Mouse (Mus musculus): Measurements from ENCODE around the gene Ssbp2. TPM values are rescaled to one million over a fixed set of nuclear protein-coding genes. Genes with fewer than 3 reads are reported as not detected.

Ssbp2 gene
- 96.8 and 100 TPM in 2 replicates for polyA plus RNA-seq (2015; fragmentation: Nextera tagmentation; extraction: Ambion mirVana)

DNA sequence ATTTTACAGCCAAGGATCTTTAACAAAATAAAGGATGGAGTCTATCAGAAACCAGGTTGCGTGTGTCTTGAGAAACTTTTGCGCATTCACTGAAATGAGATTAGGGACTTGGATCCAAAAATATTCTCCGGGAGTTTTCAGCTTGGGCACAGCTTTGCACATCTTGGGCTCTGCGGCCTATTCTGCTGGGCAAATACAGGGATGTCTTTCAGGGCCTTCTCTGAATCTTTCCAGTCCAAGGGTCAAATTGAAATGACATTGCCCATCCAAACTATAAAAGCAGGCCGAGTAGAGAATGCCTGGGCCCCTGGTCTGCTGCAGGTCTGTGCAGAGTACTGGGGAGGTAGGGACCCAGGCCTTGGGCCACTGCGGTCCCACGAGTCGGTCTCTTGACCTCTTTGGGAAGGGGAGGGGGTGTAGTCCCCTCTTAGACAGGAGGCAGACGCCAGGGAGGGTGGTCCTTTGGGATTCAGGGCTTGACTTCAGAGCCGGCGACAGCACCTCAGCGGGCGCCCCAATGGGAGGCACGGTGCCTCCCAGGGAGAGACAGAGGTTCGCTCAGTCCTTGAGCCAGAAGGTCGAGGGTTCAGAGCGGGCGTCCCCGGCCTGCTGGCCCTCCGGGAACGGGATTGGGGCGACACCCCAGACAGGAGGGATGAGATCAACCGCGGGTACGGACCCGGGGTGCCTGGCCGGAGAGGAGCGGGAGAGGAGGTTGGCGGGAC, at the start of gene Ssbp2:
Gene Ssbp2, plus strand, starts transcription at position 388 of the 725 bp plus-strand sequence.
- Histone ChIP-seq H3K9ac (peak within 1 kb of the TSS; percentile 94), H3K9me3 (replicated peaks) (no peaks in the 10 kb centered on the region), H3K4me2 (peak within 1 kb of the TSS; percentile 76), H3K4me3 (peak within 1 kb of the TSS; percentile 96), H3K4me1 (replicated peaks) (peaks cover 23% of the 10 kb centered on the region), H3K36me3 (no peaks in the 10 kb centered on the region), H3K27me3 (no peaks in the 10 kb centered on the region), H3K27ac (peak within 1 kb of the TSS; percentile 97)
- ATAC-seq (replicated peaks; ENCODE audit: insufficient number of reproducible peaks, insufficient read depth, low FRiP score, low read depth) = peak; percentile 47
- WGBS = 9% methylated on average over 27 of the region's 29 CpGs

DNA sequence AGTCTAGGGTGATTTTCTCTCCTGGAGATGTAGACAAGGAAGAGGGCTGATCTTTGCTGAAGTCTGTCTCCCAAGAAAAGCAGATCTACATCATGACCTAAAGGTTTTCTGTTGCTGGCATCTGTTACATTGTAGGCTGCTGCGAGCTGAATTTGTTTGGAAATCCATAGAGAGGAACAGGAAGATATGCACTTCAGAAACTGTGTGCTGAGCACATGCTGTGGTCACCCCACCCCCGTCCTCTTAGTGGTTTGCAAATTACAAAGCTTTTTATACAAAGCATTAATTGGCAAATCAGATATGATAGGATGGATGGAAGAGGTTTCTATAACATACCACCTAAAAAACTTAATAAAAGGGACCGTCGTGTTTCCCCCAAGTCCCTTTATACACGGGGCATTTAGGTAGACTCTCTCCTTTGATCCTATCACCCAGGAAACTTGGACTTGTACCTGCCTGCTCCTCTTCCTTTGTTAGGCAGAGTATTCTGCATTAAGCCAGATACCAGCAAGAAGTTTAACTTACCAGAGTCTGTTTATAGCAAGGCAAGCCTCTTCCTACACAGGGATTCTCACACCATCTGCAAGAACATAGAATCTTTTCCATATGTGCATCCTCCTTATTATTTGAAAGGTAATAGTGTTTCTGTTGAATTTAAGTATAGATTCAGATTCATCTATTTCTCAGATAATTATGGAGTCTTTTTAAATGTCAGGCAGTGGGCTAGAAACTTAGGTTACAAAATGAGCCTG, 46.2 kb upstream of the Ssbp2 start:
- no peaks in the 10 kb centered on the region for H3K27me3 ChIP-seq
- no peak for ATAC-seq (replicated peaks; ENCODE audit: insufficient number of reproducible peaks, insufficient read depth, low FRiP score, low read depth)
- no peak overlapping the region for H3K4me2 ChIP-seq
- H3K4me3 ChIP-seq = no peak overlapping the region
- no peak overlapping the region for H3K27ac ChIP-seq
- WGBS = 80% methylated on average over 5 of the region's 5 CpGs
- no peaks in the 10 kb centered on the region for H3K36me3 ChIP-seq
- H3K9ac ChIP-seq = no peak overlapping the region
- H3K4me1 ChIP-seq (replicated peaks) = no peaks in the 10 kb centered on the region; the same call in 1 of the 2 replicates
- H3K9me3 ChIP-seq (replicated peaks) = no peaks in the 10 kb centered on the region

DNA sequence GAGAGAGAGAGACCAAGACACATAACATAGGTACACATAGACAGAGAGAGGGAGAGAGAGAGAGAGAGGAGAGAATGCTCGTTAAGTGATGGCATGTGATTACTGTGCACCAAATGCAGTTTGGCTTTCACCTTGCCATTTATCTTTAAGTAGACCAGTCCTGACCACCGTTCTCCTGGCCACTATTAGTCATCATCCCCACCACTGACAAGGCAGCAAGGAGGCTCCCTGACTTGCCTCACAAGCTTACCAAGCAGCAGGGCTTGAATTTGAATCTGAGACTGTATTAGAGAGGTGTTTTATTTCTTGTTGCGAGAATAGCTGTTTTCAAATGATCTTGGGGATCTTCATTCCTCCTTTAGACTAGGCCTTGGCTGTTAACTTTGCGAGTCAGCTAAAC, 44.2 kb upstream of the Ssbp2 start:
- H3K36me3 ChIP-seq = no peaks in the 10 kb centered on the region
- no peak for ATAC-seq (replicated peaks; ENCODE audit: insufficient number of reproducible peaks, insufficient read depth, low FRiP score, low read depth)
- H3K27me3 ChIP-seq = no peaks in the 10 kb centered on the region
- H3K4me3 ChIP-seq = no peak overlapping the region
- no peaks in the 10 kb centered on the region; the same call in 1 of the 2 replicates for H3K4me1 ChIP-seq (replicated peaks)
- H3K4me2 ChIP-seq = no peak overlapping the region
- WGBS = 65% methylated on average over 4 of the region's 4 CpGs
- H3K9me3 ChIP-seq (replicated peaks) = no peaks in the 10 kb centered on the region
- H3K9ac ChIP-seq = no peak overlapping the region
- H3K27ac ChIP-seq = no peak overlapping the region

DNA sequence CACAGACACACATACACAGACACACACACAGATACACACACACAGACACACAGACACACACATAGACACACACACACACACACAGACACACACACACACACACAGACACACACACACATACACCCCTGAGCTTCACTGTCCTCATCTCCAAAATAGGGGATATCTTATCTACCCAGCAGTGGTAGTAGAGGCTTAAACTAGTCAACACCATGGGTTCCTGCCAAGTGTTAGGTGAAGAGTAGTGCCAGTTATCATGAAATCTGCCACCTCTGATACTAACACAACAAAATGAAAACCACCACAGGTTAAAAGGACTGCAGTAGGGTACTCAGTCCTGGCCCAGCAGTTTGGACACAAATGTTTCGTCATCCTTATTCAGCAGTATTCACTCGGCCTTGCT, 43.4 kb upstream of the Ssbp2 start:
- no peak overlapping the region for H3K4me3 ChIP-seq
- ATAC-seq (replicated peaks; ENCODE audit: insufficient number of reproducible peaks, insufficient read depth, low FRiP score, low read depth) = no peak
- no peaks in the 10 kb centered on the region for H3K36me3 ChIP-seq
- peaks cover 4% of the 10 kb centered on the region for H3K4me1 ChIP-seq (replicated peaks)
- H3K27ac ChIP-seq = no peak overlapping the region
- 62% methylated on average over 2 of the region's 2 CpGs for WGBS
- H3K9ac ChIP-seq = no peak overlapping the region
- H3K27me3 ChIP-seq = no peaks in the 10 kb centered on the region
- no peak overlapping the region for H3K4me2 ChIP-seq
- no peaks in the 10 kb centered on the region for H3K9me3 ChIP-seq (replicated peaks)

DNA sequence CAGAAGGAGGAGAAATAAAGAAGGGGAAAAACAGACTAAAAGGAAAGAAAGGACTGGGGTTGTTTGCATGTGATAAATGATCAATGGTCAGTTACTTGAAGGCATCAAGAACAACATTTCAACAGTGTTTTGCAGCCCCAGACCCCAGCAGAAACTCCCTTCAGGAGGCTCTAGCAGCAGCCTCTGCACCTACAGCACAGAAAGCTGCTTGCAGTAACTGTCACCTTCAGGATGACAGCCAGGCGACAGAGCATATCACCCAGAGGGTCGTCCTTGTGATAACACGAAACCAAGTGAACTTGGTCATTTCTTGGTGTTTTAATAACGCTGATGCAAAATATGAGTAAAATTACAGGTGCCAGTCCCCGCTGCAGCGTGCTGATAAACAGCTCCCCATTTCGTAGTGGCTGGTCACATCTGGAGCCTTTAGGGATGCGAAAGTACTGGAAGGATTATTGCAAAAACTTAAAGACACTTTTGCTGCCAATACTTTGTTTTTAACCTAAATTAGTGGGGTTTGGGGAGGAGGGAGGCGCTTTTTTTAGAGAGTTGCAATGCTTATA, 38.6 kb upstream of the Ssbp2 start:
- H3K4me2 ChIP-seq = peak overlapping the region; percentile 9; the same call in 1 of the 2 replicates
- peaks cover 5% of the 10 kb centered on the region for H3K4me1 ChIP-seq (replicated peaks)
- H3K4me3 ChIP-seq = no peak overlapping the region
- H3K9ac ChIP-seq = no peak overlapping the region
- no peaks in the 10 kb centered on the region for H3K27me3 ChIP-seq
- no peaks in the 10 kb centered on the region for H3K9me3 ChIP-seq (replicated peaks)
- 14% methylated on average over 9 of the region's 9 CpGs for WGBS
- H3K27ac ChIP-seq = no peak overlapping the region
- H3K36me3 ChIP-seq = no peaks in the 10 kb centered on the region
- ATAC-seq (replicated peaks; ENCODE audit: insufficient number of reproducible peaks, insufficient read depth, low FRiP score, low read depth) = no peak

DNA sequence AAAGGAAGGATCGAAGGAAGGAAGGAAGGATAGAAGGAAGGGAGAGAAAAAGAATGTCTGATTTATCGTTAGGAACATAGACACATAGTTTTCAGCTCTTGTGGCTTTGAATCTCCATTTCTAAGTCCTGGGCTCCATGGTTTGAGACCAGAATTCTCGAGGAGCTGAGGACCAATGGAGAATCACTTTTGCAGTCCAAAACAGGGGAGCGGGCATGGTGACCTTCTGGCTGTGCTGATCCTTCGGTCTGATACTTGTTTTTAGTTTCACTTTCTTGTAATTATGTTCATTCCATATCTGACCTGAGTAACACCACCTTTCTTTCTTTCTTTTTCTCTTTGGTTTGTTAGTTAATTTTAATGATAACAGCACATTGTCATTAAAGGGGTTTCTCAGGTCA, 29.2 kb upstream of the Ssbp2 start:
- no peak overlapping the region for H3K27ac ChIP-seq
- no peaks in the 10 kb centered on the region for H3K4me1 ChIP-seq (replicated peaks)
- no peak overlapping the region for H3K4me3 ChIP-seq
- no peak for ATAC-seq (replicated peaks; ENCODE audit: insufficient number of reproducible peaks, insufficient read depth, low FRiP score, low read depth)
- H3K4me2 ChIP-seq = no peak overlapping the region
- no peak overlapping the region for H3K9ac ChIP-seq
- 68% methylated on average over 5 of the region's 5 CpGs for WGBS
- no peaks in the 10 kb centered on the region for H3K36me3 ChIP-seq
- no peaks in the 10 kb centered on the region for H3K27me3 ChIP-seq
- no peaks in the 10 kb centered on the region for H3K9me3 ChIP-seq (replicated peaks)

DNA sequence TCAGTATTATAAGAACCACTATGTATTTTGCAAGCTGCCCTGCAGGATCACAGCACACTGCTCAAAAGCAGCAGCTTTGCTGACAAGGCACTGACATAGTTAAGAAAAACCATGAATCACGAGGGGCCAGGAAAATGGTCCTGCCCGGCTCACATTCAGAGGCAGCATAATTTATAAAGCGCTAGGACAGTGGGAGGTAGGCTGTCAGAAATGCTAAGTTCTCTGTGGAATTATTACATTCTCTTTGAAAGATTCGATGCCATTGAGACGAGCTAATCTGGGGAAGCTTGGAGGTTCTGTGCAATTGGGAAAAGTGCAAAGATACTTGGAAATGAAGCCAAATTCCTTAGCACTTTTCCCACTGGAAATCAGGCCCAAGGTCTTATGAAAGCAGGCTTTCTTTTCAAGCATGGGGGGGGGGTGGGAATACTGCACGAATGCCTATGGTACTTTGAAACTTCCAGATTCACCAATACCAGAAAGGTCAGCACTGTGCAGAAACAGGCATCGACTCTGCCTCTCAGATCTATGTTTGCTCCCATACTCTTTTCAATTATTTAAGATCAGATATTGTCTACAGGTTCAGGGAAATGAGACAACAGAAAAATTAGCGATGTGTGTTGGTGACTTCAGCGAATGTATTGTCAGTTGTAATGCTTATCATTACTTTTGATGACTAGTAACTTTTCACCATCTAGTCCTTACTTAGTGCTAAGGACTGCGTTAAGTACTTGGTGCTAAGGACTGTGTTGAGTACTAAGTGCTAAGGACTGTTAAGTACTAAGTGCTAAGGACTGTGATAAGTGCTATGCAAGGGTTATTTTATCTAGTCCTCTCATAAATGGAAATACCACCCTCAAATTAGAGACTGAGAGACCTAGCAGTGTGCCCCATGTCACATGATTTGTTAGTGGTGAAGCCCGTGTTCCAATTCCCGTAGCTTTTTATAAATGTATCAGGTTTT, 28.4 kb upstream of the Ssbp2 start:
- H3K9ac ChIP-seq = no peak overlapping the region
- H3K27me3 ChIP-seq = no peaks in the 10 kb centered on the region
- ATAC-seq (replicated peaks; ENCODE audit: insufficient number of reproducible peaks, insufficient read depth, low FRiP score, low read depth) = no peak
- no peaks in the 10 kb centered on the region for H3K9me3 ChIP-seq (replicated peaks)
- no peaks in the 10 kb centered on the region for H3K4me1 ChIP-seq (replicated peaks)
- H3K36me3 ChIP-seq = no peaks in the 10 kb centered on the region
- peak overlapping the region; percentile 18; the same call in 1 of the 2 replicates for H3K27ac ChIP-seq
- 0 out of 2 replicates have a peak overlapping the region, but pooled peaks have one; percentile 1 for H3K4me2 ChIP-seq
- 61% methylated on average over 12 of the region's 12 CpGs for WGBS
- H3K4me3 ChIP-seq = no peak overlapping the region

DNA sequence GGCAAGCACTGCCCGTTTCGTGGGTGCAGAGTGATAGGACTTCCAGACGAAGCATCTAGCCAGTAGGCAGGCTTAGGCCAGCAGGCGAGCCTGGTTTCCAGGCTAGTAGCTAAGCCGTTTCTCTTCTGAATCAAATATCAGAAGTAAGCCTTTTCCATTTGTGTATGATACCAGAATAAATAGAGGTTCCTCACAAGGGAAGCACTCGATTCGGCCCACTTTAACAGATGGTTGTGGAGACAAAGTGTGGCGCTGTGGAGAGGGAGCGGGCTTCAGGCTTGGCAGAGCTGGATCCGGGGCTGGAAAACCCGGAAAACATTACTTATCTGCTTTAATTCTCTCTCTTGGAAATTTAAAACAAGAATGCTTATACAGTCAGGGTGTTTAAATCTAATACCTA, 27.1 kb upstream of the Ssbp2 start:
- Histone ChIP-seq H3K27ac (no peak overlapping the region), H3K9ac (no peak overlapping the region), H3K4me1 (replicated peaks) (no peaks in the 10 kb centered on the region), H3K27me3 (no peaks in the 10 kb centered on the region), H3K9me3 (replicated peaks) (no peaks in the 10 kb centered on the region), H3K4me2 (no peak overlapping the region), H3K4me3 (no peak overlapping the region), H3K36me3 (no peaks in the 10 kb centered on the region)
- ATAC-seq (replicated peaks; ENCODE audit: insufficient number of reproducible peaks, insufficient read depth, low FRiP score, low read depth) = no peak
- 75% methylated on average over 11 of the region's 11 CpGs for WGBS

DNA sequence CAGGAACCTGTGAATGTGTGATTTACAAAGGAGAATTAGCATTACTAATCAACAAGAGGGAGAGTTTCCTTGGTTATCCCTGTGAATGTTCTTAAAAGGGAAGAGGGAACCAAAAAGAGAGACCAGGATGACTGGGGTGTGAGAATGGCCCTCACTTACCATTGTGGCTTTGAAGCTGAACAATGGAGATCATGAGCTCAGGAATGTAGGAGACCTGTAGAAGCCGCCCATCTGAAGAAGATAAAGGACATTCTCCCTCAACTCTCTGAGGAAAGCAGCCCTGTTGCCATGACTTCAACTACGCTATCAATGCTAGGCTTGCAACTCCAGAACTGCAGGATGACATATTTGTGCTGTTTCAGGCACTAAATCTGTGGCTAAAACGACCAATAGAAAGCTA, 22.2 kb upstream of the Ssbp2 start:
- Histone ChIP-seq H3K4me1 (replicated peaks) (no peaks in the 10 kb centered on the region), H3K27ac (no peak overlapping the region), H3K36me3 (no peaks in the 10 kb centered on the region), H3K4me2 (no peak overlapping the region), H3K27me3 (no peaks in the 10 kb centered on the region), H3K4me3 (no peak overlapping the region), H3K9ac (no peak overlapping the region), H3K9me3 (replicated peaks) (no peaks in the 10 kb centered on the region)
- ATAC-seq (replicated peaks; ENCODE audit: insufficient number of reproducible peaks, insufficient read depth, low FRiP score, low read depth) = no peak
- WGBS = 69% methylated on average over 3 of the region's 3 CpGs

DNA sequence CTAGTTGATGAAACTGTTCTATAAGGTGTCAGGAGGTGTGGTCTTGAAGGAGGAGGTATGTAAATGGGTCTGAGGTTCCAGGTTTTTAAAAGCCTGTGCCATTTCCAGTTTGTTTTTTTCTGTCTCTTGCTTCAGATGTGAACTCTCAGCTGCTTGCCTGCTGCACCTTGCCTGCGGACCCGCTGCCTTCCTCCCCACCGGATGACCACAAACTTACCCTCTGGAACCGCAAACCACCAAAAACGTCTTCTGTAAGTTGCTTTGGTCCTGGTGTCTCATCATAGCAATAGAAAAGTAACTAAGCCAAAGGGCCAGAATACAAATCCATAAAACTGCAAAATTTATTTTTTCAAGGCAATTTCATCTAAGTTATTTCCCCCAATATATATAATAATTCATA, 18.6 kb upstream of the Ssbp2 start:
- no peak for ATAC-seq (replicated peaks; ENCODE audit: insufficient number of reproducible peaks, insufficient read depth, low FRiP score, low read depth)
- H3K36me3 ChIP-seq = no peaks in the 10 kb centered on the region
- H3K27me3 ChIP-seq = no peaks in the 10 kb centered on the region
- no peak overlapping the region for H3K27ac ChIP-seq
- 87% methylated on average over 5 of the region's 5 CpGs for WGBS
- H3K9me3 ChIP-seq (replicated peaks) = no peaks in the 10 kb centered on the region
- no peaks in the 10 kb centered on the region for H3K4me1 ChIP-seq (replicated peaks)
- H3K9ac ChIP-seq = no peak overlapping the region
- H3K4me2 ChIP-seq = no peak overlapping the region
- no peak overlapping the region for H3K4me3 ChIP-seq

DNA sequence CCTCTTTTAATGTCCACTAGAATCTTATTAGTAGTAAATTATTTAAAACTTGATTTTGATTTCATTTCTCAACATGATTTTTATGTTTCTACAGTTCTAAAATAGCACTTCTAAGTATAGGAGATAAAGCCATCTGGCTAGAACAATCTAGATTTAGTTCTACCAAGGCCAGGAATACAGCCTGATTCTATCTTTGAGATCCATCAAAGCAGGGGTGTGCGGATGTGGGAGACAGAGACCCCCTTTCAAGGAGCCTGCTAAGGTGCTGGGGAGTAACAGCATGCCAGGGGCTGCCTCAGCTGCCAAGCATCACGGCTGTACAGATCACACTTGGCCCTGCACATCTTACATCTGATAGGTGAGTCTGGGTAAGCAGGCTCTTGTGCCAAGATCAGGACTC, 13.4 kb upstream of the Ssbp2 start:
- no peak for ATAC-seq (replicated peaks; ENCODE audit: insufficient number of reproducible peaks, insufficient read depth, low FRiP score, low read depth)
- WGBS = 69% methylated on average over 2 of the region's 2 CpGs
- Histone ChIP-seq H3K27me3 (no peaks in the 10 kb centered on the region), H3K4me2 (no peak overlapping the region), H3K4me1 (replicated peaks) (no peaks in the 10 kb centered on the region; the same call in 1 of the 2 replicates), H3K4me3 (no peak overlapping the region), H3K9me3 (replicated peaks) (no peaks in the 10 kb centered on the region), H3K27ac (no peak overlapping the region), H3K36me3 (no peaks in the 10 kb centered on the region), H3K9ac (no peak overlapping the region)
